Mouse (Mus musculus) brain, embryonic 14.5 days (tissue): ENCODE results near the gene Nckap5. TPM values are rescaled to one million over a fixed set of nuclear protein-coding genes. Genes with fewer than 3 reads are reported as not detected.
"Not testable (repeated sequence)": the region's sequence is repeated elsewhere in the genome, so short reads cannot be mapped to it uniquely, and the experiment has no call there.

ENCODE experiments used
- DNase-seq: peaks from one replicate; pipeline ENCODE4 v3.0.0-alpha.2; 2011; ENCODE audit warnings: low read depth
- CTCF ChIP-seq: fragments of 200-500 bp; IDR thresholded peaks from 2 replicates; pipeline ENCODE4 v1.5.1; 2012; ENCODE audit warnings: inconsistent platforms, mild to moderate bottlenecking, moderate library complexity, borderline replicate concordance; ENCODE audit not compliant: insufficient read depth, insufficient read length; ENCODE audit errors: extremely low read depth
- POLR2A ChIP-seq: fragments of 200-500 bp; IDR thresholded peaks from 2 replicates; pipeline ENCODE4 v1.6.1; 2012; ENCODE audit warnings: mild to moderate bottlenecking, inconsistent platforms, borderline replicate concordance; ENCODE audit not compliant: poor library complexity, insufficient read depth, insufficient read length, severe bottlenecking; ENCODE audit errors: extremely low read depth
- polyA plus RNA-seq: library from polyadenylated mRNA; depleted of rRNA; stranded (reverse); fragments of >200 nt; gene quantifications from 2 replicates; pipeline ENCODE4 v1.2.3, GENCODE M21; 2012

Nckap5 gene
- polyA plus RNA-seq, 1 experiment: 13.9 TPM

- no peak for DNase-seq
- TF ChIP-seq POLR2A (no peak), CTCF (no peak)
Measured at GRCm38 (mm10) chr1:126822246-126822645, 8.4 kb downstream of the Nckap5 start.

GRCm38 (mm10) chr1:126817381-126818034, 13.1 kb downstream of the Nckap5 start:
- DNase-seq: no peak
- TF ChIP-seq POLR2A (no peak), CTCF (no peak)

- no peak for TF ChIP-seq CTCF
- no peak for TF ChIP-seq POLR2A
- peak; percentile 71 for DNase-seq
Measured at GRCm38 (mm10) chr1:126806994-126807611, 23.5 kb downstream of the Nckap5 start.

- TF ChIP-seq POLR2A (no peak), CTCF (no peak)
- peak; percentile 9 for DNase-seq
Measured at GRCm38 (mm10) chr1:126806548-126806947, 24.1 kb downstream of the Nckap5 start.

- TF ChIP-seq CTCF: no peak
- TF ChIP-seq POLR2A: no peak
- DNase-seq: no peak
Measured at GRCm38 (mm10) chr1:126802405-126802804, 28.2 kb downstream of the Nckap5 start.

GRCm38 (mm10) chr1:126801706-126802105, 28.9 kb downstream of the Nckap5 start:
- no peak for TF ChIP-seq POLR2A
- TF ChIP-seq CTCF: no peak
- DNase-seq: peak; percentile 43

GRCm38 (mm10) chr1:126799379-126799798, 31.2 kb downstream of the Nckap5 start:
- DNase-seq: peak; percentile 67
- TF ChIP-seq POLR2A: no peak
- TF ChIP-seq CTCF: no peak

GRCm38 (mm10) chr1:126780354-126780941, 50.2 kb downstream of the Nckap5 start:
- not testable (repeated sequence) for DNase-seq

- DNase-seq: not testable (repeated sequence)
Measured at GRCm38 (mm10) chr1:126773947-126774346, 56.7 kb downstream of the Nckap5 start.

GRCm38 (mm10) chr1:126766971-126767370, 63.6 kb downstream of the Nckap5 start:
- TF ChIP-seq POLR2A (no peak), CTCF (no peak)
- DNase-seq: no peak

- peak; percentile 75 for DNase-seq
- TF ChIP-seq CTCF (no peak), POLR2A (no peak)
Measured at GRCm38 (mm10) chr1:126765506-126766170, 65.0 kb downstream of the Nckap5 start.

GRCm38 (mm10) chr1:126764201-126764600, 66.4 kb downstream of the Nckap5 start:
- no peak for DNase-seq

GRCm38 (mm10) chr1:126763192-126763591, 67.4 kb downstream of the Nckap5 start:
- TF ChIP-seq CTCF: no peak
- TF ChIP-seq POLR2A: no peak
- DNase-seq: no peak

More at GRCm38 (mm10) chr1:126764201-126764600, 66.4 kb downstream of the Nckap5 start:
- TF ChIP-seq CTCF (no peak), POLR2A (no peak)

GRCm38 (mm10) chr1:126760386-126760785, 70.2 kb downstream of the Nckap5 start:
- DNase-seq: no peak
- TF ChIP-seq POLR2A (no peak), CTCF (no peak)

GRCm38 (mm10) chr1:126755682-126756081, 74.9 kb downstream of the Nckap5 start:
- no peak for TF ChIP-seq POLR2A
- no peak for TF ChIP-seq CTCF
- no peak for DNase-seq
